Mouse (Mus musculus): Measurements from ENCODE around the gene Tgfb1. TPM values are rescaled to one million over a fixed set of nuclear protein-coding genes. Genes with fewer than 3 reads are reported as not detected.
"Not testable (repeated sequence)": the region's sequence is repeated elsewhere in the genome, so short reads cannot be mapped to it uniquely, and the experiment has no call there.

Tgfb1 gene
- total RNA-seq, 1 experiment from 2014 or later: 37.0 TPM

DNA sequence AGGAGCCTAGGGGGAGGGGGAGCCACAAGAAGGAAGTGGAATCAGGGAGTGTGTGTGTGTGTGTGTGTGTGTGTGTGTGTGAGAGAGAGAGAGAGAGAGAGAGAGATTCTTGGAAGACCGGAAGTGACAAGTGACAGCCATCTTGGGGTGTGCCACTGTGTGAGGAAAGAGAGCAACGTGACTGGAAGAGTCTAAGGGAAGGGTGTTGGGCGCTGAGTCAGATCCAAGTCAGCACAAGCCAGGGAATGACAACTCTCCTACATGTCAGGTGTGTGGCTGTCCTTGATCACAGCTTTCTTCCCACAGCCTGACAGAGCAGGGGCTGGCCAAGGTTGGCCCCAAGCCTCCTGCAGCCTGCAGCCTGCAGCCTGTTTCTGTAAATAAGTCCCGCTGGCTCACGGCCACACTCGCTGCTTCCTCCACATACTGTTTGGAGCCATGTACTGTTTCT is 19.0 kb downstream of the Tgfb1 start:
- DNase-seq: no peak

DNA sequence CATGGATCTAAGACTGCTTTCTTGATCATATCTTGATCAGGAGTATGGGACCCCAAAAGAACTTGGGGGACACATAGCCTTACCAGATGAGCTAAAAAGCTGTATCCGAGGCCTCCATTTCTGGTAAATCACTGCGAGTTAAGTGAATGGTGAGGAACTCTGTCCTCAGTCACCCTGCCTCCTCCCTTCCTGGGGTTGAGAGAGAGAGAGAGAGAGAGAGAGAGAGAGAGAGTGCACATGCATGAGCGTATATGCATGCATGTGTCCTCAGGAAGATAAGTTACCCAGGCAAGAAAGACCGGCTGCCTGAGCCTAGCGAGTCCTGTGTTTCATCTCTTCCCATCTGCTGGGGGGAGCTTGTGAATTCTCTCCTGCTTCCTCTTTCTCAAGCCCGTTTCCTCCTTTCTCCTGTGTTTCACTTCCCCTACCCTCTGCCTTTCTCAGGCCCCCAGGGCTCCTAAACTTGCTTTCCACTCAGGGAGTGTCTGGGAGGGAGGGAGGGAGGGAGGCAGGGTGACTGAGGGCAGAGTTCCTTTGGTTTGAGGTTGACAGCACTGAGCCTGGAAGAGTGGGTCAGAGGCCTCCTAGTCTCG is 19.9 kb downstream of the Tgfb1 start:
- DNase-seq: no peak

DNA sequence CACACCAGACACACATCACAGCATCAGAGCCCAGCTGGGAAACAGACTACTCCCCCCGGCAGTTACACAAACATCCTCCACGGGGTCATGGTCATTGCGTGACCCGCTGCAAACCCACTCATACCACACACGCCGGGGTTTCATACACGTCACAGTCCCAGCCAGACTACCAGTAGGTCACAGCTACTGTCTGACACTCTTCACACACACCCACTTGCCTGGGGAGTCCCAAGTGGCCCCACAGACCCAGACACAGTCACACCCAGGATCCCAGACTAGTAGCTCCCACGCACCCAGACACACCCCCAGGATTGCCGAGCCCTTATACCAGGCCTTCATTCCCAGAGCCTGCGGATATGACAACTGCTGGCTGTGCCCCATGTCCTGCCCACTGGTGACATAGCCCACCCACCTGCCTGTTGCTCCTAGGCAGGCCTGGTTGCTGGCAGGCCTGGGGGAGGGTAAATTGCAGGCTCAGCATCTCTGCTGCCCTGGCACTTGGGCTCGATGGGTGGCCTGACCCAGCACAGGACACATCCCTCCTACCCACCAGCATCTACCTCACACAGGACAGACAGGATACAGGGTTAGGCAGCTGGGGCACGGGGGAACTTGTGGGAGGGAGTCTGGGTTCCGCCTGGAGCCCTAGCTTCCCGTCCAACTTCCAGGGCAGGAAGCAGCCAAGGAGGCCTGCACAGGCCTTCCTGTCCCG is 20.9 kb downstream of the Tgfb1 start:
- no peak for DNase-seq

DNA sequence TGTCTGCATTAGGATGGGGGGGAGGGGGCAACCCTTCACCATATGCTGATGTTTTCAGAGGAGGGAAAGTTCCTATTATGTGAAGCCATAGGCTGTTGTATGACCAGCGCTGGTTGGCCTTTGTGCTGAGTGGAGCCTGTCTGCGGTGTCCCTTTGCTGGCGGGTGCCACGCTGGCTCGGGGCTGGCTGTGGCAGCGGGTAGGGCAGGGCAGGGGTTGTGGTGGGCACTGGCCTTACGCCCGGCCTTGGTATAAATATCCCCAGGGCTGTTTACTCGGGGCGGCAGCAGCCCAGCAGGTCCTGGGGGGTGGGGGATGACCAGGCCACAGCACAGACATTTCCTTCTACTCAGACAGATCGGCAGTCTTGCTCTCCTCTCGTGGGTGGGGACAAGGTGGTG is 23.2 kb downstream of the Tgfb1 start:
- DNase-seq: no peak

DNA sequence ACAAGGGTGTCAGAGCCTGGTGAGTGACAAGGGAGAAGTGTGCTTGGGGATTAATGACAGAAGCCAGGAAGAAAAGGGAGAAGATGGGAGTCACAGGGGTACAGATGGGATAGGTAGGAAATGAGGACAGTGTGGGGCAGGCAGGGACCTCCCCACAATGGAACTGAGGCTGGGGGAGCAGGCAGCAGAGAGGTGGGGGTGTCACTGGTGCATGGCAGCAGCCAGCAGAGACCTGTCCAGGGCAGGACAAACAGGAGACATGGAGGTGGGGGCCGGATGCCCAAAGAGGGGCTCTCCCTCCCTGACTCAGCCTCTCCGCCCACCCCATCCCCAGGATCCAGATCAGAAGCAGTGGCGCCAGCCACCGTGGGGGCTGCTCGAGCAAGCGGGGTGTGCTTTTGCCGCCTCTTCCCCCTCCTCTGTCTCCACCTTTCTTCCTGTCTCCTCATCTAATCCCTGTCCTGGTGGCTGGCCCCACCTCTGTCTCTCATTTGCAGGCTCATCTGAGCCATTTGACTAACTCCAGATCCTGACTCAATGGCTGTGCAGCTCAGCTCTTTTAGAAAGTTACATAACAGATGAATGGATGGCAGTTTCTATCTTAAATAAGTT is 23.8 kb downstream of the Tgfb1 start:
- no peak for DNase-seq

DNA sequence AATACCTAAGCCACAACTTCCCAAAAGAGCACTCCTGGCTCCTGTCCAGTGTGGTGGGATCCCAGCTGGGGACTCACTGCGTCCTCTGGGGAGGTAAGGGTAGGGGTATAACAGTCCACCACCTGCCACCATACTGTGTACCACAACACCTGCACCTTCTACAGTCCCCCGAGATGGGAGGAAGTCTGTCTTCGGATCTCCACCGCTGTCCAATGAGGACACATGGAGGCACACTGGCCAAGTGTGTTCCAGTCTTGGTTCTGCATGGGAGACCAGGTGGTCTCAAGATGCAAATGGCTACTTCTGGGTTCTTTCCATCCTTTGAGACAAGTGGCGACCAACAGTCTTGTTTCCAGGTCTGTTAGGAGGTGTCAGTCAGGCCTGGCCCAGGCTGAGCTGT is 24.4 kb downstream of the Tgfb1 start:
- no peak for DNase-seq

DNA sequence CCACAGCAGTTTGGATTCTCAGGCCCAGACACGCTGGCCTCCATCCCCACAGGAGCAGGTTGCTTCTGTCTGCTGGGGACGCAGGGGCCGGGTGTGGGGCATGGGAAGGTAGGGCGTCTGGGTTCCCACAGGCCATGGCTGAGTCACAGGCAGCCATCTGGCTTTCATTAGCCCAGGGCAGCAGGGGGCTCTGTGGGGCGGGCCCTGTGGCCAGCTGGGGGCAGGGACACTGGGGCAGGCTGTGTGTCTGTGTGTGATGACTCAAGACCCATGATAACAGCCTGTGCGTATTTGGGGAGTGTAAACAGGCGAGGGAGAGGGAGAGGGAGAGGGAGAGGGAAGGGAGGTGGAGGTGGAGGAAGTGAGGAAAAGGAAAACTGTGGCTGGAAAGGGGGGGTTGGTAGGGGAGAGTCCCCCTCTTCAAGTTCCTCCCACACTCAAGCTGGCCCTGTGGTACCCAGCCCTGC is 25.0 kb downstream of the Tgfb1 start:
- peak; percentile 53 for DNase-seq

DNA sequence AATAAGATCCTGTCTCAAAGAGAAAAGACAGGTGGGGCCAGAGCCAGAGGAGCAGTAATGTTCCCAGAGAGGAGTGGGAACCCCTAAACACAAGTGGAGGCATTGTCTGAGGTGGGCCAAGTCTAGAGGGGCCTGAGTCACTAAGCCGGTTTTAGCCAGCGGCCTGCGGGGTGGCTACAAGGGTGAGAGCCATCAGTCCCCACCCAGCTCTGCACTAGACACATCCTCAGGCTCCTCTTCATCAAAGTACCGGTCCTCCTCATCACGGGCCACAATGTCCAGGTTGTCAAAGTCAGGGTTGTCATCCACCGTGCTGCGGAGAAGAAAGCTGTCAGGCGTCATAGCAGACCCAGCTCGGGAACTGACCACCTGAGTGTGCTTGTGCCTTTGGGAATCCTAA is 26.0 kb downstream of the Tgfb1 start:
- no peak for DNase-seq

DNA sequence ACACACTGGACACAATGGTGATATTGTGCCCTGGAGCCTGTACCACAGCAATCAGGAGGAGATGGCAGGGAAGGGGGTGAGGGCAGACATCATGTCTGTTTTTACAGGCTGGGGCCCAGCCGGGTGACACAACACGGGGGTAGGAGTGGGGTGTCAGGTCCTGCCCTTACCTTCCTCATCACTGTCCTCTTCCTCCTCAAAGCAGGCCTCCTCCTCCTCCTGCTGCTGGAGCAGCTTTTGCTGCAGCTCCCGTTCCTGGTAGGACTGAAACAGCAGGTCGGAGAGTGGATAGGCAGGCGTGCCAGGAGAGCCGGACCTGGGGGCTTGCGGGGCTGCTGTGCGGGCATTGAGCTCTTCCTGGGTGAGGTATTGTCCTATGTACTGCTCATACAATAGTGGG is 27.8 kb downstream of the Tgfb1 start:
- no peak for DNase-seq

DNA sequence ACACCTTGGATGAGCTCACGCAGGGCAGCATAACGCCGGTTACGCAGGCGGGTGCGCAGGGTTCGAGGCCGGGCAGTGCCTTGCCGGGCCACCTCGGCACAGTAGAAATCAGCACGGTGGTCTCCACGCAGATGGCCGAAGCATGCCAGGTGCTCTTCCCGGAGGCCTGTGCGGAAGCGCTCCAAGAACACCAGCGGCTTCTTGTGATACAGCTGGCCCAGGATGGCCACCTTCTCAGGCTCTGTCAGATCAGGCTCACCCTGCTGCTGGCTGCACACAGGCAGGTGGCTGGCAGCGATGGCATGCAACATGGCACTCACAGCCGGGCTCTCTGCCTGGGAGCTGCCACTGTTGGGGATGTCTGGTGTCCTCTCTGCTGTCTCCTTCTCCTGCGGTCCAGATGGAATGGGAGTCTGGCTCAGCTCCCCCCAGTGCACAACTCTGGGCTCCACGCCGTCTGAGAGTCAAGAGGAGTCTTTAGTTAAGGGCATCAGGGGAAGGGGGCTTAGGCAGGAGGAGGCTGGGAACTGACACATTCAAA is 29.0 kb downstream of the Tgfb1 start:
- no peak for DNase-seq

DNA sequence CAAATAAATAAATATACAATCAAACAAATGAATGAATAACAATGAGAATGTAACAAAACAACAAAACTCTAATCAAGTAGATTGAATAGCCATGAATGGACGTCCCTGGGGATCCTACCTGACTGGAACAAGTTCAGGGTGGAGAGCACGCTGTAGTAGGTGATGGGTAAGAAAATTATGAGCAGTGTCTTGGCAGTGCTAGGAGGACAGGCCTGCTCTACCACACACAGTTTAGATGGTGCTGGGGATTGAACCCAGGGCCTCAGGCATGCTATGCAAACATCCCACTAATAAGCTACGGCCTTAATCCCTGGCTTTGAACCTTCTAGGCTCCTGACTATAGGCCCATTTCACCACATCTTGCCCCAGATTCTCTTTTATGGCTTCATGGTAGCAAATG is 30.7 kb downstream of the Tgfb1 start:
- no peak for DNase-seq

DNA sequence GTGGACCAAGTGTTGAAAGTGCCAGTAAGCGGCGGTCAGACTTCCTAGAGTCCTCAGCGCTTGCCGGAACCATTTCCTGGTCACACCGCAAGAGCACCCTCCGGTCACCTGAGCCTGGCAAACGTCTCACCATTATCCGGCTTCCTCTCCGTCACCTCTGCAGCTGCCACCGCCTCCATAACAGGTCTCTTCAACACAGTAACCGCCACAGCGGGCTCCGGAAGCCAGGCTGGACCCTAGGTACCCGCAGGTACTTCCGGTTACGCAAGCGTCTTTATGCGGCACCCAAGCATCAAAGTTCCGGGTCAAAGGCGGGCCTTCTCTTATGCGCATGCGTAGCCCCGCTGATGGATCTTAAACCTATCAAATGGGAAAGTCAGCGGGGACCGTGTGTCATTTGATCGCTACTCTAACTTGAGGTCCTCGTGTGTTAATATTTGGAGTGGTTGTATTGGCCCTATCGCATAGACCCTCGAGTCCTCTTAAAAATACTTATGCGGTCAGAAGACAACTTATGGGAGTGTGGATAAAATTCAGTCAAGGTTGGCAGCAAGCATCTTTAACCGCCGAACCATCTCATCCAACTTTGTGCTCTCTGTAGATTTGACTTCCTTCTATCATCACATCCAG is 32.1 kb downstream of the Tgfb1 start, which contains the start of gene Ccdc97:
Gene Ccdc97, minus strand, starts transcription at position 301 of the 630 bp plus-strand sequence.
- DNase-seq: peak; percentile 91

DNA sequence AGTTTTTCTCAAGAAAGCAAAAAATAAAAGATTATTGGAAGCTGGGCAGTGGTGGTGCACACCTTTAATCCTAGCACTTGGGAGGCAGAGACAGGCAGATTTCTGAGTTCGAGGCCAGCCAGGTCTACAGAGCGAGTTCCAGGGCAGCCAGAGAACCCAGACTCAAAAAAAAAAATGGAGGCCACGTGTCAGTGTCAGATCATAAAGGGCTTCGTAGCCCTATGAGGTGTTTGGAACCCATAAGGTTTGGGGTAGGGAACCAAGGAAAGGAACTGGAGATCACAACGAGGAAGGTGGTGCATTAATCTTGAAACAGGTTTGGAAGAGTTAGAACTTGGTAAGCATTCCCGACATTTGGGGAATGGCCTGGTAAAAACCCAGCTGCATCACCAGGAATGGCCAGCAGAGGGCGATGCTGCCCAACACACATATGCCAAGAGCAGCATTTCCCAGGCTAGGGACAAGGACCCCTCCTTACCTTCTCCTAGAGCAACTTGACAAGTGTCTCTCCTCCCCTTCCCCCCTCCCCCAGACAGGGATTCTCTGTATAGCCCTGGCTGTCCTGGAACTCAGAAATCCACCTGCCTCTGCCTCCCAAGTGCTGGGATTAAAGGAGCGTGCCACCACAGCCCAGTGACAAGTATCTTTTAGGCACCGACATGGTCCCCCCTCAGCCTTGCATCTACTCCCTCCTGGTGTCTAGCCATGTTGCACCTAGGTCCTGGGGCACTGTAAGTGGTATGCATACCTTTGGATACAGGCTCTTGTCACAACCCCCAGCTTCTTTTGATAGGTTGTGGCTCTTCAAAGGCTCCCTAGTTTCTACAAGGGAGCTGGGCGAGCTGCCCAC is 33.2 kb downstream of the Tgfb1 start:
- DNase-seq: peak; percentile 76

DNA sequence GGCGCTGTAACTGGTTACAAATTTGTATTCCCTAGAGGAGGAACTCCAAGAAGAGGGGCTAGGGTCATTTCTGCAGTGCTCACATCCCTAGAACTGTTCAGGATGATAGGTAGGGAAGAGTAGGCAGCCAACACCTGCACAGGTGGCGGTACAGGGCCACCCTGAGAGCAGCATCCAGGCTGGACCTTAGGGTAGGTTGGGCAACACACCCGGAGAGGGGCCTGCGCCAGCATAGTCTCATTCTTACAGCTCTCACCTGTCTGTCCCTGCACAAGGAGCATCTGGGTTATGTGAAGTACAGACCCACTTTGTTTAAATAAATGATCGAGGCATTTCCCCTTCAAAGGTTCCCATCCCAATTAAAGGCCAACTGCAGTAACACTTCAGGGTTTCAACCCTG is 34.0 kb downstream of the Tgfb1 start:
- no peak for DNase-seq

DNA sequence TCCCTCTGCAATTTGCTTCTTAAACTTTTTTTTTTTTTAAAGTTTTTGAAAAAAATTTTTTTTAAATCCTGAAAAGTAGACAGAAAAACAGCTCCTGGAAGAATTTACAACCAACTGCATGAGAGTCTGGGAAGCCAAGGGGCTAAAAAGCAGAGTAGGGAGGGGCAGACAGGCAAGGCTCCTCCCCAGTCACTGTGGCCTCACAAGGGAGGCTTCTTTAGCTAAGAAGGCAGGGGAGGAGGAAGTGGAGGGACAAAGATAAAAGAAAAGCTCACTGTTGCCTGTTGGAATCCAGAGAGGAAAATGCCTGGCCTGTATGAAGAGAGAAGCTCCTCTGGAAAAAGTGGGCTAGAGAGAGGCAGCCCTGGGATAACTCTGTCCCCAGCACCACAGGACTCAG is 35.0 kb downstream of the Tgfb1 start:
- DNase-seq: not testable (repeated sequence)

DNA sequence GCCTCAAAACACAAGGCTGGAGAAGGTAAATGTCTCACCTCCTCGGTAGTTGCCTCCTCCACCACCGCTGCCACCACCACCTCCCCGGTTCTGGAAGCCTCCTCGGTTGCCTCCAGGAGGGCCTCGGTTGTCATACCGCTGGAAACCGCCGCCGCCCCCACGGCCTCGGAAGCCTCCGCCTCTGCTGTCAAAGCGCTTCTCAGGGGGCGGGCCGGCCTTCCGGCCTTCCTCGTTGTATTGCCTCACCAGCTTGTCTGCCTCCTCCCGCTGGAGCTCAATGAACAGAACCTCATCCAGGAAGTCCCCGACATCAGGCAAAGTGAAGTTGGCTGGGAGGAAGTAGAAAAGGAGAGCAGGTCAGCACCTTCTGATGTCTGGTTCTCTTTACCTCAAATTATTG is 39.1 kb downstream of the Tgfb1 start:
- no peak for DNase-seq

DNA sequence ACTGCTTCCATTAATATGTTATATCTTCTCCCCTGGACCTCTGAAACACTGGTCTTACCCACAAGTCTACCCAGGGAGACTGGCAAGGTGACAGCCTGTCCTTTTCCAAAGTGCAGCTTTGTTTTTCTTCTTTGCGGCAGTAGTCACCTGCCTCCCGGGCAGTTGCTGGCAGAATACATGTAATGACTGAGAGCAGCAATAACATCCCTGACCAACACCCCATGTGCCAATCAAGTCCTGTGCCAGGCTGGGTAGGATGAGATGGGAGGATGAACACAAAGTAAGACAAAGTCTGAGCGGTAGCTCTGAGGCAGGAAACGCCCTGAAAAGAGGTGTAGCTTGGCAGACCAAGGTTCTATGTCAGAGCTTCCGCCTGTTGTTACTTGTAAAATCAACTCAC is 41.0 kb downstream of the Tgfb1 start:
- DNase-seq: no peak

DNA sequence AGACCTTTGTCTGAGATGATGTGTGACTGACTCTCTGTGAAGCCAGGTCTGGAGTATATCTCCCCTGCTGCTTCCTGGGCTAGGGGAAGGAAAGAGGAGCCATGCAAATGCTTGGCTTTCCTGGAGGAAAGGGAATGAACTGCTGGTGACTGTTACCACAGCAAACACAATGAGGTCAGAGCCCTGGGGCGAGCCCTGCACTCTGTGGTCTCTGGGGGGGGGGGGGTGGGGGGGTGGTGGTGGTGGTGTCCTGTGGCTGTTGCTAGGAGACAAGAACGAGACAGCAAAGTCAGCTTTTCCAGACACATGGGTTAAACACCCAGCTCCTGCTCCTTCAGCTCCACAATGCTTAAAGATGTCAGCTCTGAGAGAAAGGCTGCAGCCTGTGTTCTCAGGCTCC is 42.6 kb downstream of the Tgfb1 start:
- no peak for DNase-seq

DNA sequence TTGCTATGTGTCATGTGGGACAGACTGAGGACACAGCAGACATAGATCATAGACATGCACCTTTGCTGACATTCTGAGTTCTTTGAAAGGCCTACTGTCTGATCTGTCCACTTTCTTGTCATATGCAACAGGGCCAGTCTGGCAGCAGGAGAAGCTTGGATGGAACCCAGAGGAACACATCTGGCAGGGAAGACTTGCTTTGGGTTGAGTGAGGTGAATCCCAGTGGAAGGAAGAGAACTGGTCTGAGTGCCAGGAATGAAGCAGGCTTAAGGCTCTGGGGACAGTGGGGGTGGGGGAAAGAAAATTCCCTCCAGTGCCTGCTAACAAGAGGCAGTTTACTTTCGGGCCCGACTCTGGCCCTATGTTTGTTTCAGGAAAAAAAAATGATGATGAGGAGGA is 43.1 kb downstream of the Tgfb1 start:
- DNase-seq: no peak

DNA sequence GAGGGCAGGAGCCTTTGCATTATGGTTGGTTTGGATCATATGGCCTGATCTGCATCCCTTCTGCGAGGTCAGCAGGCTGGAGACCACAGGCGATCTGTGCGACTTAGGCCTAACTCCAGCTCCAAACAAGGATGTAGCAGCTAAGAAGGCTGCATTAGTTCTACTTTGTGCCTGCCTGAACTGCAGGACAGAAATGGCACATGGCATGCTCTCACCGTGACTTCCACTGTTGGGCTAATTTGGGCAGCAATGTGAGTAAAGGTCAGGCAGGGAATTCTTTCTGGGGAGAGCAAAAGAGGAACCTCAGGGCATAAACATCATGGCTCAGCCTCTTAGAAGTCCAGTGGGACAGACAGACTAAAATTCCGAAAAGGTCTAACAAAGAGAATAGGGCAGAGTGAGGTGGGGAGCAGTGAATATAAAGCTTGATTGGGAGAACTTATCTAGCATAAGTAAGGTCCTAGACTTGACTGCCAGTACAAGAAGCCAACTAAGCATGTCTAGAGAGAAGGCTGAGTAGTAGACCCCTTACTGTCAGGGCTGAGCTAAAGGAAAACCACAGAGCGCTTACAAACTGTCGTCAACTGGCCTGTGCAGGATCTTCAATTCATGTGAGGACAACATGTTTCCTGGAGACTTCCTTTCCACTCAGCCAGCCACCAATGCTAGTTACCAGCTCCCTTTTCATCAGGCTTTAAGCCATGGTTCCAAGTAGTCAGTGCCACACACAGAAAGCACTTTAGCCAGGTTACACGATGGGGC is 44.7 kb downstream of the Tgfb1 start:
- DNase-seq: no peak

DNA sequence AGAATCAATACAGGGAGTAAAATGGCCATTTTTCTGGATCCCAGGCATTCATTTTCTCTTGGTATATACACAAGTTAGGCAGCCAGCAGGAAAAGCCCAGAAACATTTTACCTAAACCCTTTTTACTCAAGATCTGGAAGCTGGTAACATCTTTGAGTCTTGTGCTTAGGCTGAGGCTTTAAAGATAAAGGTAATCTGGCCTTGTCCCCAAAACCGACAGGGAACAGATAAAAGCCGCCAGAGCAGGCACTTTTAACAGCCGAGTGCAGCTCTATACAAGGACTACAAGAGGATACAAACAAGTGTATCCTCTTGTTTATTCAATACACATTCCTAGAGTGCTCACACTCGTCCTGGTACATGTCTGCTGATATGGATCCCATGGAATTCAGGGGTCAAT is 48.2 kb downstream of the Tgfb1 start:
- no peak for DNase-seq
